Mouse (Mus musculus) small intestine, adult 2 months (tissue): ENCODE measurements at regions not wholly inside any gene's neighbourhood (a gene's known extent, or its start where the extent isn't known, plus 50 kb on each side); places are given as distances from the start of the nearest gene placed in this dataset.

ENCODE experiments used
- CTCF ChIP-seq: fragments of 200-500 bp; IDR thresholded peaks from 2 replicates; pipeline ENCODE4 v1.5.1; 2012; ENCODE audit warnings: low read depth, mild to moderate bottlenecking, control low read depth, inconsistent platforms, low read length, moderate library complexity, mixed read lengths; ENCODE audit not compliant: insufficient replicate concordance, insufficient read length; ENCODE audit errors: extremely low read depth
- POLR2A ChIP-seq: fragments of 200-500 bp; IDR thresholded peaks from 2 replicates; pipeline ENCODE4 v1.6.1; 2012; ENCODE audit warnings: low read depth, mild to moderate bottlenecking, control low read depth, inconsistent platforms, low read length, moderate library complexity

GRCm38 (mm10) chr6:101502149-101502548 lies 124.5 kb upstream of the Pdzrn3 start:
- no peak for TF ChIP-seq POLR2A
- no peak for TF ChIP-seq CTCF
